Mouse (Mus musculus) thymus, postnatal 10 days (tissue): ENCODE data around the gene Gm6377.

Experiments used
- DNase-seq, 2 experiments: peaks; one replicate each; pipeline ENCODE4 v3.0.0; 2021; ENCODE audit warnings: low spot score in 2 of 2

The Gm6377 gene

GRCm38 (mm10) chrX:109196468-109196867, at the start of gene Gm6377:
Gene Gm6377 (plus strand): TSS chrX:109196756.
- no peak for DNase-seq

DNA sequence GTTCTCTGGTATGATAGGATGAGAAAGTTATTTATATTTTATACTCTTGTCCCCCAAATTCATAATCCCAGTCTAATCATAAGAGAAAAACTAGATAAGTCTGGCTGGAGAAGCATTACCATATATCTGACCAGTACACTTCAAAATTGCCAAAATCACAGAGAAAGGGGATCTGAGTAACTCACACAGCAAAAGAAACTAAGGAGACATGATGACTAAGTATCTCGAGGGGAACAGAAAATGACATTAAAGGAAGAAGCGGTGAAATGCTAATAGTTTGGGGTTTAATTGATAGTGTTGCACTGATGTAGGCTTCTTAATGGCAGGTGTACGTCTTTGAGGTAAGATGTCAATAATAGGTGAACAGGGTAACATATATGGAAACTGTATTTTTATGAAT, 49.4 kb upstream of the Gm6377 start:
- DNase-seq, result no peak

- no peak for DNase-seq
Observed at GRCm38 (mm10) chrX:109151228-109151627, 45.3 kb upstream of the Gm6377 start.

DNA sequence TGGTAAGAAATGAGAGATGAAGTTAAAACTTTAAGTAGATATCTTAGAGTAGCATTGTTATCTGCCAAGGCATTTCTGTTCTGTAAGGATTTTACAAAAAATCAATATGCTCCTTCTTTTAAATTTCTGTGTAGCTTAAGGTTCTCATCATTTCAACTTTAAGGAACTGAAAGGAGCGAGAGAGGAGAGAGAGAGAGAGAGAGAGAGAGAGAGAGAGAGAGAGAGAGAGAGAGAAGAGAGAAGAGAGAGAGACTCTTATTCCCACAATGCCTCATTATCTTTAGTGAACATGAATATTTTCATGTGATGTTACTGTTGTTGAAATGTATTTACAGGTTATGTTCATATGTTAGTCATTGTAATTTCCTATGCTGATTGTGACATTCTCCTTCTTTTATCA, 36.2 kb upstream of the Gm6377 start:
- DNase-seq, result no peak

GRCm38 (mm10) chrX:109160901-109161300, 35.7 kb upstream of the Gm6377 start:
- DNase-seq, result no peak

DNA sequence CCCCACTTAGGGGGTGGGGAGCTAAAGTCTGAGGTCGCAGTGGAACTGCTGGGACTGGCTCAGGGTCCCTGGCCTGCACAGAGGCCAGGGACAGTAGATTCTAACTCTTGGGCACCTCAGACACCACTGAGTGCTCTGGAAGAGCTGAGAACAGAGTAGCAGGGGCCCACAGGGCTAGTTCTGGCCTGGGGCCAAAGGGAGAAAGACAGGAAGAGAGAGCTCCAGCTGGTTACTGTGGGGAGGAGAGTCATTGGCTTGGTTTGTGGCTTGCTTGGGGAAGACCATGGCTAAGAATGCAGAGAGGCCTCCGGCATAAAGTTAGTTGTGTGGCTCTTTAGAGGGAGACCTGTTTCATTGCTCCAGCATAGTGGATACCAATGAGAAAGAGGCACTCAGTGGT, 21.5 kb upstream of the Gm6377 start:
- DNase-seq, result no peak

GRCm38 (mm10) chrX:109175470-109175869, 21.1 kb upstream of the Gm6377 start:
- DNase-seq, result no peak

GRCm38 (mm10) chrX:109184706-109185478, 11.7 kb upstream of the Gm6377 start:
- no peak for DNase-seq

DNA sequence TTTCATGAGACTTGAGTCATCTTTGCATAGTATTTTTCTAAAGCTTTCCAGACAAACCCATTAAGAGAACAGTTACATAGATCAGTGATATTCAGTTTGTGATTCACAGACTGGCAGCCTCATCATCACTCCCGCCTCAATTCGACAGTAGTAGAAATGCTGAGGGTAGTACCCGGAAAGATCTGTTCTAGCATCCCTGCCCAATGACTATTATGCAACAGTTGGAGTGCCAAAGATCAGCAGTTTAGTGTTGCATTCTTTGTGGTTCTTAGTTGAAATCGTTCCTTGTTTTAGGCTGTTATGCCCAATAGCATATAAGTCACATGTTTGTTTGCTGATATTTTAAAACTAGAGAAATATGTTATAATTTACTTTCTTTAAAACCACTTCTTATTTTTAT, 6.9 kb upstream of the Gm6377 start:
- DNase-seq, result no peak

DNA sequence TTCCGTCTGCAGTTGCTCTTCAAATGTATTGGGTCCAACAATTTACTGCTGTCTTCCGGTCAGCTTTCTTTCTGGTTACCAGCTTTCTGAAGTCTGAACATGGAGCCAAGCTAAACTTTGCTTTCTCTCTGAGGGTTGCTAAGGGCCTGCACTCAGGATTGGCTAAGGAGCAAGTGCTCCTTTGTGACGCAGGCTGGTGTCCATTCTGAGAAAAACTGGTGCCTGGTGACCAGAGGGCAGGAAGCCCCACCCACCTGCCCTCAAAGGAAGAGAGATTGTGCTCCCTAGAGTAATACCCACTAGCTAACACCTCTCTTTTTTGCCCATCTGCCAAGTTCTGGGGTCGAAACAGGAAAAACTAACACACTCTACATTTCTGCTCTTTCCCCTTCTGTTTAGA, 5.6 kb upstream of the Gm6377 start:
- no peak for DNase-seq

GRCm38 (mm10) chrX:109191436-109191835, 5.1 kb upstream of the Gm6377 start:
- no peak for DNase-seq

- DNase-seq, result no peak
Observed at GRCm38 (mm10) chrX:109207843-109208242, 11.3 kb downstream of the Gm6377 start.

- DNase-seq, result no peak
Observed at GRCm38 (mm10) chrX:109228720-109229119, 32.2 kb downstream of the Gm6377 start.

GRCm38 (mm10) chrX:109235383-109236036, 39.0 kb downstream of the Gm6377 start:
- no peak for DNase-seq

GRCm38 (mm10) chrX:109238163-109238562, 41.6 kb downstream of the Gm6377 start:
- no peak for DNase-seq
